Mouse (Mus musculus) heart, adult 10 weeks (tissue): ENCODE measurements around the gene Kdr. TPM values are rescaled to one million over a fixed set of nuclear protein-coding genes. Genes with fewer than 3 reads are reported as not detected.

Experiments used
- polyA plus RNA-seq: library from polyadenylated mRNA; stranded (reverse); fragments of 350-450 nt; fragmentation: Illumina TruSeq; extraction: RNeasy Lipid Tissue Mini Kit (QIAGEN cat#74804); gene quantifications from one replicate; pipeline ENCODE4 v1.2.3, GENCODE M21; 2014; ENCODE audit warnings: low read depth, low replicate concordance

Gene Kdr
- 83.2 TPM for polyA plus RNA-seq

GRCm38 (mm10) chr5:75978374-75979100 lies at the start of gene Kdr:
Kdr (minus strand) TSS chr5:75978458.

Other genes with a start within 250 kb of the Kdr start
- gene Srd5a3, start 161.8 kb upstream of the Kdr start, polyA plus RNA-seq: 12.6 TPM
- gene Tmem165, start 205.4 kb upstream of the Kdr start, polyA plus RNA-seq: 25.7 TPM